Mouse (Mus musculus): ENCODE data around the gene Hsd11b1. TPM values are rescaled to one million over a fixed set of nuclear protein-coding genes. Genes with fewer than 3 reads are reported as not detected.

Gene Hsd11b1
- total and polyA plus RNA-seq, 2 experiments from 2014 or later, result 1.6 to 7.3 TPM

DNA sequence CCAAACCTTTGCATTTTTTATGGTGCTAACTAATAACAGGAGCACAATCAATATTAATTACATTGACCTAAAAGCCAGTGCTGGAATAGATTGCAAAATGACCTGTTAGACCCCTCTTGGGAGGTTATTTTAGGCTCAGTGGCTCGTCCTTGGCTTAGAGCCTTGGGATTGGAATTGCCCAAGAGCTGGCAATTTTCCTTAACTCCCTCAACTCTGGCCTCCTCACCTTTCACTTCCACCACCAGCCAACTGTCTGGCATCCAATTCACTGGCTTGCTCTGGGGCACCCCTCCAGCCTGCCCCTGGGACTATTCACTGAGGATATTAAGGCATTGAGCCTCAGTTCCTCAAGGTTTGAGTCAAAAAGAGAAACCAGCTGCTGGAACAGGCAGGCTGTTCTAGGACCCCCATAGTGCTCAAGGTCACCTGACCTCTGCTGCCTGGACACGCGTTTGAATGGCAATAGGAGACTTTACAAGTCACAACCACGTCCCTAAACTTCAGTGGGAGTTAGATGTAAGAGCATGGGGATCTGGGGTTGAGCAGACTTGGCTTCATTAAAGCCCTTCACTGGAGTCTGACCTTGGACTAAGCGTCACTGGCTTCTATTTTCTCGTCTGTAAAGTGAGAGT lies 14.7 kb upstream of the Hsd11b1 start:
- H3K27ac ChIP-seq (ENCODE audit: low read depth), result no peak overlapping the region
- H3K9ac ChIP-seq (replicated peaks; ENCODE audit: low read depth, low read length), result no peak overlapping the region
- H3K9me3 ChIP-seq (replicated peaks; ENCODE audit: control insufficient read depth, low read length), result no peaks in the 10 kb centered on the region
- H3K36me3 ChIP-seq (replicated peaks; ENCODE audit: control insufficient read depth, insufficient read depth, low read length), result no peaks in the 10 kb centered on the region
- TF ChIP-seq EP300 (IDR thresholded peaks at IDR 0.05; ENCODE audit: low read depth) (no peak), CTCF (IDR thresholded peaks at IDR 0.05; ENCODE audit: low read depth) (no peak)
- H3K4me1 ChIP-seq (ENCODE audit: control insufficient read depth, insufficient read depth), result peaks cover 7% of the 10 kb centered on the region
- WGBS, result 44% methylated on average over 6 of the region's 6 CpGs
- DNase-seq (ENCODE audit: low spot score) (no peak), ATAC-seq (ENCODE audit: insufficient read depth, low read depth) (no peak)
- H3K4me3 ChIP-seq (ENCODE audit: low read depth, low read length), result no peak overlapping the region
- no peaks in the 10 kb centered on the region for H3K27me3 ChIP-seq (ENCODE audit: control insufficient read depth, insufficient read depth, low read length)
- H3K4me2 ChIP-seq (ENCODE audit: low read depth, low read length), result no peak overlapping the region

GRCm38 (mm10) chr1:193274407-193275071 lies 10.7 kb upstream of the Hsd11b1 start:
- ATAC-seq (ENCODE audit: insufficient read depth, low read depth), result no peak
- no peak for DNase-seq (ENCODE audit: low spot score)

GRCm38 (mm10) chr1:193272916-193273601 lies 9.2 kb upstream of the Hsd11b1 start, which contains the start of gene G0s2:
Gene G0s2, minus strand, starts transcription at chr1:193273217.
- Histone ChIP-seq H3K4me3 (ENCODE audit: low read depth, low read length) (peak within 1 kb of the TSS; percentile 61), H3K27ac (ENCODE audit: low read depth) (peak within 1 kb of the TSS; percentile 94), H3K4me1 (ENCODE audit: control insufficient read depth, insufficient read depth) (no peaks in the 10 kb centered on the region; the same call in none of the 2 replicates), H3K27me3 (ENCODE audit: control insufficient read depth, insufficient read depth, low read length) (no peaks in the 10 kb centered on the region), H3K4me2 (ENCODE audit: low read depth, low read length) (peak within 1 kb of the TSS; percentile 67), H3K36me3 (replicated peaks; ENCODE audit: control insufficient read depth, insufficient read depth, low read length) (no peaks in the 10 kb centered on the region), H3K9ac (replicated peaks; ENCODE audit: low read depth, low read length) (peak within 1 kb of the TSS; percentile 83), H3K9me3 (replicated peaks; ENCODE audit: control insufficient read depth, low read length) (no peaks in the 10 kb centered on the region)
- DNase-seq (ENCODE audit: low spot score), result peak; percentile 81
- TF ChIP-seq CTCF (IDR thresholded peaks at IDR 0.05; ENCODE audit: low read depth), result peak; percentile 68
- no peak for TF ChIP-seq EP300 (IDR thresholded peaks at IDR 0.05; ENCODE audit: low read depth)
- peak; percentile 90 for ATAC-seq (ENCODE audit: insufficient read depth, low read depth)
- WGBS, result 2% methylated on average over 23 of the region's 23 CpGs

More at GRCm38 (mm10) chr1:193274407-193275071, 10.7 kb upstream of the Hsd11b1 start:
- H3K4me3 ChIP-seq (ENCODE audit: low read depth, low read length), result no peak overlapping the region
- 77% methylated on average over 8 of the region's 8 CpGs for WGBS
- no peak for TF ChIP-seq EP300 (IDR thresholded peaks at IDR 0.05; ENCODE audit: low read depth)
- TF ChIP-seq CTCF (IDR thresholded peaks at IDR 0.05; ENCODE audit: low read depth), result no peak
- H3K27me3 ChIP-seq (ENCODE audit: control insufficient read depth, insufficient read depth, low read length), result no peaks in the 10 kb centered on the region
- H3K27ac ChIP-seq (ENCODE audit: low read depth), result no peak overlapping the region
- H3K9ac ChIP-seq (replicated peaks; ENCODE audit: low read depth, low read length), result no peak overlapping the region
- H3K9me3 ChIP-seq (replicated peaks; ENCODE audit: control insufficient read depth, low read length), result no peaks in the 10 kb centered on the region
- H3K36me3 ChIP-seq (replicated peaks; ENCODE audit: control insufficient read depth, insufficient read depth, low read length), result no peaks in the 10 kb centered on the region
- peaks cover 7% of the 10 kb centered on the region for H3K4me1 ChIP-seq (ENCODE audit: control insufficient read depth, insufficient read depth)
- no peak overlapping the region for H3K4me2 ChIP-seq (ENCODE audit: low read depth, low read length)

DNA sequence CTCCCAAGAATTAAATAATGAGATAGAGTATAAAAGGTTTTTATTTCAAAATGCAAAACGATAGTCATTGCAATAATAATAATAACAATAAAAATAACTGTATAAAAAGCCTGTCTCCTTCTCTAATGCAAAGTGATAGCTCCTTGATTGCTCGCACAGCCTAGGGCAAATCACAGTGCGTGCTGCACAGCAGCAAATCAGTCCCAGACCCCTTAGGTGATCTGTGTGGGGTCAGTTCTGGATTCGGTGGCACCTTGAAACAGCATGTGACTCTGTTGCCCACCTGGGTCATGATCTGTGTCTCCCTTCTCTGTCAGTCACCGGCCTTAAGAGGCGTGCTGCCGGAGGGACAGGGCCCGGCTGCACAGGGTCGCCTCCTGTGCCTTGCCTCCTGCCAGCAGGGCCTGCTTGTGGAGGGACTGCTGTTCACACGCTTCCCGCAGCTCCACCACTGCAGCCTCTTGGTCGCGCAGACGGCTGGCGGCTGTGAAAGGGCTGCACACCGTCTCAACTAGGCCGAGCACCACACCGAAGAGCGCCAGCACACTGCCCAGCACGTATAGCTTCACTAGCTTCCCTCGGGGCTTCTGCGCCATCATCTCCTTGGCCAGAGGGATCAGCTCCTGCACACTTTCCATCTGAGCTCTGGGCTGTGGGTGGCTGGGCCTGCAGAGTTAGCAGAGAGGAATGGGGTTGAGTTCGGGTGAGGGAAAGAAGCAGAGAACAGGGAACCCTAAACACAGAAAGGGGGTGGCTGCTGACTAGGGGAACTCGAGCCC lies 8.5 kb upstream of the Hsd11b1 start:
- no peak for TF ChIP-seq CTCF (IDR thresholded peaks at IDR 0.05; ENCODE audit: low read depth)
- no peak for TF ChIP-seq EP300 (IDR thresholded peaks at IDR 0.05; ENCODE audit: low read depth)
- 12% methylated on average over 24 of the region's 24 CpGs for WGBS
- H3K36me3 ChIP-seq (replicated peaks; ENCODE audit: control insufficient read depth, insufficient read depth, low read length), result no peaks in the 10 kb centered on the region
- H3K4me3 ChIP-seq (ENCODE audit: low read depth, low read length), result peak overlapping the region; percentile 61
- peak overlapping the region; percentile 94 for H3K27ac ChIP-seq (ENCODE audit: low read depth)
- no peaks in the 10 kb centered on the region; the same call in 1 of the 2 replicates for H3K4me1 ChIP-seq (ENCODE audit: control insufficient read depth, insufficient read depth)
- DNase-seq (ENCODE audit: low spot score) (no peak), ATAC-seq (ENCODE audit: insufficient read depth, low read depth) (peak; percentile 34)
- H3K4me2 ChIP-seq (ENCODE audit: low read depth, low read length), result peak overlapping the region; percentile 67
- peak overlapping the region; percentile 83 for H3K9ac ChIP-seq (replicated peaks; ENCODE audit: low read depth, low read length)
- H3K9me3 ChIP-seq (replicated peaks; ENCODE audit: control insufficient read depth, low read length), result no peaks in the 10 kb centered on the region
- no peaks in the 10 kb centered on the region for H3K27me3 ChIP-seq (ENCODE audit: control insufficient read depth, insufficient read depth, low read length)

Measured in heart, postnatal 0 days (tissue).